Mouse (Mus musculus) kidney, postnatal 10 days (tissue): Measurements from ENCODE around the gene Hivep1.

Experiments used
- DNase-seq: peaks from one replicate; pipeline ENCODE4 v3.0.0; 2021; ENCODE audit warnings: mixed read lengths

Gene Hivep1

DNA sequence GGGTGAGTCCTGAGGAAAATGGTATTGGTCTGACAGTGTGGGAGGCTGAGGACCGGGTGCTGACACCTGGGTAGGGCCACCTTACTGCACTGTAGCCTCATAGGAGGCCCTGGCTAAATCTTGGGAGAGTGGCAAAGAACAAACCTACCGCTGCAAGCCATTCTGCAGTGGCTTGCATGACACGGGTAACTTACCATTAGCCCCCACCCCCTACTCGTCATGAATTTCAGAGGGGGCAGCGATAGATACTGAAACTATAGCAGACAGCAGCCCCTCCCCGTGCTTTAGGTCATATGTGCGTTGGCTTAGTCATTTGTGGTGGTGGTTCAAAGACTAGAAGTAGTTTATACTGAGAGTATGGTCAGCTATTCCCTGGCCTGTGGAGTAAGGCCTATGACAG lies 61.8 kb downstream of the Hivep1 start:
- DNase-seq, result no peak

DNA sequence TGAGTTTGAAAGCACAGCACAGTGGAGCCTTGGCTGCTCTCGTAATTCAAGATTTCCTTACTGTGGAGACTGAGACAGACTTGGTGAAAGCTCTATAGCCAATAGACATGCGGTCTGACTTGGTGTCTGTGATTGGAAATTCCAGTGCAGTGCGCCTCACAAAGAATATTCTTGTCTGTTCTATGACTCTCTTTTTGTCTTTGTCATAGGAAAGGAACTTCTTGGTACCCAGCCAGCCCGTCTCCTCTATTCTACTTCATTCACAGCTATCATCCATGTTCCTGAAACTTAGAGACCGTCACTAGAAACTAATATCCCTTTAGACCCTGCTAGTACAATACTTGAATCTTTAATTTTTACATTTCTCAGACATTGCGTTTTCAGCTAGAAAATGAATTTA lies 64.5 kb downstream of the Hivep1 start:
- no peak for DNase-seq

DNA sequence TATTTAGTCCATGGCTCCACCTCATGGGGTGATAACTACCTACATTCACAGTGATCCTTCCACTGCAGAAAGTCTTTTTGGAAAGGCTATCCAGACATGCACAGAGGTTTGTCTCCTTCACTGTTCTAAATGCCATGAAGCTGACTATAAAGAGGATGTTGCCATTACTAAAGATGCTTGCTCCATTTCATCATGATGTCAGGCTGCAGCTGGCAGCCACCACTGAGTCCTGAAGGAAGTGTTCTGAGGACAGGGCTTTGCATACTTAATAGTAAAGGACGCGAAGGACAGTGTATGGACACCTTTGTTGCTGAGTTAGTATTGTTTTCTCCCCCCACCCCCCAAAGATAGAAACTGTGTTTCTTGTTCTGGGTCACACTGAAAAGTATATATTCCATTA lies 67.2 kb downstream of the Hivep1 start:
- DNase-seq, result no peak

DNA sequence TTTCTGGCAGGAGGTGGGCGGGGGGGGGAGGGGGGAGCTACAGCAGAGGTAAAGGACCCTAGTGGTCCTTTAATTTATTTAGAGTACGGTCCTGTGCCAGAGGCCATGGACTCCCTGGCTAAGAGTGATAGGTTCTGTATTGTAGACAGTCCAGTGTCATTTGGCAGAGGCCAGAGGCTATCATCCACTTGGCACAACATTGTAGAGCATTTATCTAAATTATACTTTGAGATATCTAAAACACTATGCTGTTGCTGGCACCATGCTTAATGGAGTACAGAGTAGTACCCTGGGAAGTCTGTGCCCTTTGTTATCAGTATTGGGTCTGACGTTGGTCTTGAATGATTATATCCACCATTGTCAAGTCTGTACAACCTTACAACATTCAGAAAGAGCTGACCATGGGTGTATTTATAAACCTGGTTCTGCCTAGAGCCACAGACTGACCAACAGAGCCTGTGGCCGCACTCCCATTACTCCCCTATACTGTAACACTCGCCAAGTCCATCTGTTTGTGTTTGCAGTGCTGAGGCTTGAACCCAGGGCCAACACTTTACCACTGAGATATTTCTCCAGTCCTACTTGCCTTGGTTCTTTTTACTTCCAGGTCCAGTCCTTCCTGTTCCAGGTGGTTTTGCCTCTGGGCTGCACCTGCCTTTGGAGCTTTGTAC lies 69.4 kb downstream of the Hivep1 start:
- no peak for DNase-seq

- no peak for DNase-seq
Measured at GRCm38 (mm10) chr13:42121777-42122682, 70.2 kb downstream of the Hivep1 start.

GRCm38 (mm10) chr13:42144627-42145026 lies 92.8 kb downstream of the Hivep1 start:
- DNase-seq, result no peak

DNA sequence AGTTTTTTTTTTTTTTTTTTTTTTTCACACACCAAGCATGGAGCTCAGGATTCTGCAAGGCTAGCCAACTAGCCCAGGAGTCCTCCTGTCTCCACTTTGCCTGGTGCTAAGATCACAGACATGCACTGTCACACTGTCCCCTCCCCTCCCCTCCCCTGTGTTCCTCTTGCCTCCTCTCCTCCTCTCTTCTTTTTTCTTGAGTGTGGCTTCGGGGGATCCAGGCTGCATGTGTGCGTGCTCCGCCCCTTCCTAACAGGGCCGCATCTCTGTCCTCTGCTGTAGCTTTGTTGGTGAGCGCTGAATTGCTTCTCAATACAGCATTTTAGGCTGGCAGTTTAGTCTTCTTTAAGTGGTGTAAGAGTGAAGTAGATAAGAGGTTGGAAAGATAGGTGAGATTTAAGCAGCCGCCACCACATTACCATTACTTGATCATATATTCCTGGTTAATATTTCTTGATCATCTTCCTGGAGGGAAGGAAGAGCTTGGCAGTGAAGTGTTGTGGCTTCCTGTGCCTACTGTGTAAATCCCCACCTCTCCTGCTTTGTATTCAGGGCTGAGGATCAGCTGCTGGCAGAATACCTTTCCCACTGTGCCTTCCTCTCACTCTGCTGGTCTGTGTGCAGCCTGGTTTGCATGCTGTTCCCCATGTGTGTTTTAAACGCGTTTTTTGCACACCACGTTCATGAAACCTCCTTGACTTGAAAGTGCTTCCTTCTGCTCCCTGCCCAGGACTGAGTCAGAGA lies 97.7 kb downstream of the Hivep1 start:
- no peak for DNase-seq

DNA sequence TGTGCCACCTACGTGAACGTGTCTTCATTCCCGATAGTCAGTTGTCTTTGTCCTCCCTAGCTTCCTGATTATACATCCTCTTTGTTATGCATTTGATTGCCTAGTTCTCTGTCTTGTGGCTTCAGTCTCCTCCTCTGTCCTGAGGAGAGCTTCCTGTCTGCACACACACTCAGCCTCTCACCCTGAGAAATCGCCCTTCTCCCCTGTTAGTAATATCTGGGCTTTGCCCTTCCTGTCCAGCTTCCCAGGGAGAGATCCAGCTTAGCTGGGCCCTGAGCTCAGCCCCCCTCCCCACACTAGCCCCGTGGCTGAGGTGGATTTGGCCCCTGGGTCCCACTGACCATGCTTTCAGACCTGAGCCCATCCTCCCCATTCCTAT lies 98.2 kb downstream of the Hivep1 start:
- no peak for DNase-seq

DNA sequence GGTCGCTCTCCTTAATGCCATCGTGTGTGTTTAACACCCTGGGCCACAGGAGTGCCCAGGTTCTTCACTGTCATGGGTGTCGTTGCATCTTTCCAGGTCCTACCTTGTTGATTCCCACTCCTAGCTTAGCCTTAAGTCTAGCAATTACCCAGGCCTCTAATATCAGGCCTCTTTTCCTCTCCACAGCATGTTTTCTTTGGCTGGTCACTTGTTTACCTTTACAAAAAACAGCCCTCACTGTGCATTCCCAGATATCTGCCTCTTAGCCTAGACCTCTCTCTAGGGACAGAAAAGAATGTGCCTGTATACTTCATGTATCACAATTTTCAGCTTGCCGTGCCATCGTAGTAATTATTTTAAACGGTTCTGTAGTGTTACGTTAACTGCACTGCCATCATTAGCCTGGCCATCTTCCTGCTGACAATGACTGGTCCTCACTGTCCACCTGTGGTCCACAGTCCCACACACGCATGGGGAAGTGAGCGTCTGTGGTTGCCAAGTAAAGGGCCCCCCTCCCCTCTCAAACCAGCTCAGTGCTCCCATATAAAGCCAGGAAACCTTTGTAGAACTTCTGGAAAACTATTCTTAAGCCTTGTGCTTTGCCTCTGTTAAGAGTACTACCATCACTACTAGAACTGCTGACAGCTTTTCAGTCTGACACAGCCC lies 98.8 kb downstream of the Hivep1 start:
- no peak for DNase-seq

- no peak for DNase-seq
Measured at GRCm38 (mm10) chr13:42158259-42158658, 106.4 kb downstream of the Hivep1 start.

GRCm38 (mm10) chr13:42159416-42160185 lies 107.8 kb downstream of the Hivep1 start:
- DNase-seq, result no peak

GRCm38 (mm10) chr13:42170802-42171201 lies 119.0 kb downstream of the Hivep1 start:
- no peak for DNase-seq

DNA sequence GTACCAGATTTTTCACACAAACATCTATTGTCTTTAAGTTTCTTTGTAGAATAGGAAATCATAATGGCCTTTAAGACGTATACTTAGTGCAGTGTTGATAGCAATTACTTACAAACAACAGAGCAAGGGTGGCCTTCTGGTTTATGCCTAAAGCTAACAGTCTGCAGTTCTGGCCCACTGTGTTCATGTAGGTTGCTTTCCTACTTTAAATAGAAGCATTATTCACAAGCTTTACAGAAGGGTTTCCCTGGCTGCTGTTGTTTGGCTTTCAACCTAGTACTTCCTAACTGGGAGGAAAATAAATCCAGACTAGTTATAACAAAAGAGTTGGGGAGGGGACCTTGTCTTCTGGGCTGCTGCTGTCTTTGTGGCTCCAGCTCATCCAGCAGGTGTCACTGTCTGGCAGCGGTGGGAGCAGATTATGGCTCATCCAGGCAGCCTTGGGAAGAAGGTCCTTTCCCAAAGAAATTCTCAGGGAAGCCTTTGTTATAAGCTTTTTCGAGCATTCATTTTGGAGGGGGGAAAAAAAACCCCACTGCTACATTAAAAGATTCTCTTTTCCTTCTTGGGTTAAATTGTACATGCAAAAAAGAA lies 123.1 kb downstream of the Hivep1 start:
- peak; percentile 74 for DNase-seq

- DNase-seq, result no peak
Measured at GRCm38 (mm10) chr13:42182635-42183034, 130.8 kb downstream of the Hivep1 start.

DNA sequence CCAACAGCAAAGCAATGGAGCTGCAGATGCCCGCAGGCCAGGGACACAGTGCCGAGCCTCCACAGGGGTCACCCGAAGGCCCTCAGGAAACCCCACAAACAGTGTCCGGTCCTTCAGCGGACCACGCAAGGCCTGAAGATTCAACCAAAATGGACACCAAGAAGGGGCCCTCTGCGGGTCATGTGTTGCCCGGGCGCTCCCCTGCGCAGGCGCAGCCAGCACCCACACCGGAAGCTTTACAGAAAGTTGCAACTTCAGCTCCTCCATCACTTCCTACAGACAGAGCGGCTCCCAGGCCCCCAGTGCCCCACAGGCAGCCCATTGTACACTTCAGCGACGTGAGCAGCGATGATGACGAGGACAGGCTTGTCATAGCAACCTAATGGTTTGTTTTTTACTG lies 132.3 kb downstream of the Hivep1 start:
- DNase-seq, result no peak

- no peak for DNase-seq
Measured at GRCm38 (mm10) chr13:42193016-42193415, 141.2 kb downstream of the Hivep1 start.

- DNase-seq, result no peak
Measured at GRCm38 (mm10) chr13:42195671-42196070, 143.8 kb downstream of the Hivep1 start.

DNA sequence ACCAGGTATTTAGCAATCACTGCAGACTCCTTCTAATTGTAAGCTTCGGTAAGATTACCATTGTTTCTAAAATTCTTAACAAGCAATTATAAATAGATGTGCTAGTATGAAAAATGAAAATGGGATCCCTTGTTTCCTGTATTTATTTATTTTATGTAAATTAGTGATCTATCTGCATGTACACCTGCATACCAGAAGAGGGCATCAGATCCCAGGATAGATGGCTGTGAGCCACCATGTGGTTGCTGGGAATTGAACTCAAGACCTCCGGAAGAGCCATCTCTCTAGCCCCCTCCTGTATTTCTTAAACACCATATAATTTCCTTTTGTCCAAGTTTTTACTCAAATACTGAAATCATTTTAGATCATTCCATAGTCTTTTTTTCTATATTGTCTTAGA lies 145.8 kb downstream of the Hivep1 start:
- no peak for DNase-seq

- no peak for DNase-seq
Measured at GRCm38 (mm10) chr13:42213556-42213955, 161.7 kb downstream of the Hivep1 start.

DNA sequence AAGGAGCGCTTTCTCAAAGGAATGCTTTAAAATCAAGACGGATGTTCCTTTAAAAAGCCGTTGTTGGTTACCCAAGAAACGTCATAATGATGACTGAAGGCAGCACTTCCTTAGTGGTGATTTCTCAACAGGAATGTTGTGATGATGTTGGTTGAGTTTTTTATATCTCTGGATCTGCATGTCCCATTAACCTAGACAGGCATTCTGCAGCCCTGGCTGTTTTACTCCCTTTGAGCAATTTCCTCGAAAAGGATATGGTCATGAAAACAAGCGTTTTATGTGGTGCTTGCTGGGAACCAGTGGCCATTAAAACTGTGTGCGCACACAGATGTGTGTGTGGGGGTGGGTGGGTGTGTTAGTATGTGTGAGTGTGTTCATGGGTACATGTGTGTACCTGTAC lies 170.6 kb downstream of the Hivep1 start:
- no peak for DNase-seq

GRCm38 (mm10) chr13:42228849-42229248 lies 177.0 kb downstream of the Hivep1 start:
- no peak for DNase-seq
